Mouse (Mus musculus) intestine, postnatal 0 days (tissue): ENCODE results near the gene 2810408A11Rik. TPM values are rescaled to one million over a fixed set of nuclear protein-coding genes. Genes with fewer than 3 reads are reported as not detected.

ENCODE experiments used
- ATAC-seq: fragments of 200-750 bp; cut with Nextera tagmentation; 2 replicates; pipeline ENCODE4 v1.8.0; 2017; ENCODE audit warnings: mild to moderate bottlenecking, moderate TSS enrichment, moderate library complexity
- H3K27ac ChIP-seq: fragments of 300-500 bp; sonication (generic); 2 replicates; pipeline ENCODE4 v1.5.1; 2014; ENCODE audit warnings: mild to moderate bottlenecking, low read depth, low read length, moderate library complexity
- H3K27me3 ChIP-seq: fragments of 300-500 bp; sonication (generic); replicated peaks from 2 replicates; pipeline ENCODE4 v1.6.1; 2014; ENCODE audit warnings: low read length, mixed read lengths; ENCODE audit not compliant: control insufficient read depth, insufficient read depth
- H3K36me3 ChIP-seq: fragments of 300-500 bp; sonication (generic); 2 replicates; pipeline ENCODE4 v1.6.1; 2014; ENCODE audit warnings: mild to moderate bottlenecking, moderate library complexity; ENCODE audit not compliant: control insufficient read depth, insufficient read depth
- H3K4me1 ChIP-seq: fragments of 300-500 bp; sonication (generic); replicated peaks from 2 replicates; pipeline ENCODE4 v1.6.1; 2014; ENCODE audit warnings: antibody characterized with exemption, low read length, mixed read lengths; ENCODE audit not compliant: control insufficient read depth, insufficient read depth
- H3K4me2 ChIP-seq: fragments of 300-500 bp; sonication (generic); replicated peaks from 2 replicates; pipeline ENCODE4 v1.6.1; 2014; ENCODE audit warnings: low read depth, mild to moderate bottlenecking, moderate library complexity
- H3K4me3 ChIP-seq: fragments of 300-500 bp; sonication (generic); 2 replicates; pipeline ENCODE4 v1.5.1; 2014; ENCODE audit warnings: low read depth, low read length
- H3K9ac ChIP-seq: fragments of 300-500 bp; sonication (generic); 2 replicates; pipeline ENCODE4 v1.6.1; 2014; ENCODE audit warnings: mild to moderate bottlenecking, low read depth, low read length
- H3K9me3 ChIP-seq: fragments of 300-500 bp; sonication (generic); 2 replicates; pipeline ENCODE4 v1.6.1; 2016; ENCODE audit warnings: mixed run types; ENCODE audit not compliant: control insufficient read depth
- CTCF ChIP-seq: sonication (generic); IDR thresholded peaks from 2 replicates; pipeline ENCODE4 v1.5.1; 2016; ENCODE audit warnings: low read depth, mild to moderate bottlenecking, control low read depth, antibody characterized with exemption, moderate library complexity
- WGBS: fragments of 180-500 bp; shearing (Covaris S2); extraction: QIAGEN DNeasy Blood & Tissue Kit; methylation state at CpG from one replicate; pipeline ENCODE4 v1.1.7; 2014; 5-methylcytosine and 5-hydroxymethylcytosine counted together
- polyA plus RNA-seq: library from polyadenylated mRNA; unstranded; fragments of >200 nt; fragmentation: Nextera tagmentation; extraction: Ambion mirVana; gene quantifications from 2 replicates; pipeline ENCODE4 v1.2.1, GENCODE M21; 2015

2810408A11Rik gene
- polyA plus RNA-seq, 1 experiment from 2014 or later: 3.5 TPM

- H3K27ac ChIP-seq: no peak overlapping the region
- no peaks in the 10 kb centered on the region for H3K9me3 ChIP-seq
- no peak for ATAC-seq
- no peak for TF ChIP-seq CTCF
- no peak overlapping the region for H3K4me3 ChIP-seq
- H3K4me1 ChIP-seq: peaks cover 5% of the 10 kb centered on the region; the same call in 1 of the 2 replicates
- no peak overlapping the region for H3K4me2 ChIP-seq
- 56% methylated on average over 9 of the region's 9 CpGs for WGBS
- no peaks in the 10 kb centered on the region for H3K27me3 ChIP-seq
- H3K9ac ChIP-seq: no peak overlapping the region
- no peaks in the 10 kb centered on the region for H3K36me3 ChIP-seq
Observed at GRCm38 (mm10) chr11:69884240-69884639, 16.5 kb downstream of the 2810408A11Rik start.

- Histone ChIP-seq H3K4me1 (peaks cover 5% of the 10 kb centered on the region; the same call in 1 of the 2 replicates), H3K9me3 (no peaks in the 10 kb centered on the region), H3K9ac (no peak overlapping the region), H3K27me3 (no peaks in the 10 kb centered on the region), H3K36me3 (no peaks in the 10 kb centered on the region), H3K4me3 (no peak overlapping the region), H3K27ac (no peak overlapping the region), H3K4me2 (no peak overlapping the region)
- no peak for TF ChIP-seq CTCF
- 80% methylated on average over 8 of the region's 8 CpGs for WGBS
- ATAC-seq: no peak
Observed at GRCm38 (mm10) chr11:69883527-69884151, 17.1 kb downstream of the 2810408A11Rik start.

- WGBS: 67% methylated on average over 4 of the region's 4 CpGs
Observed at GRCm38 (mm10) chr11:69883066-69883465, 17.7 kb downstream of the 2810408A11Rik start.

GRCm38 (mm10) chr11:69881787-69882670 is 18.8 kb downstream of the 2810408A11Rik start:
- WGBS: 56% methylated on average over 21 of the region's 21 CpGs
- no peak for ATAC-seq
- Histone ChIP-seq H3K36me3 (no peaks in the 10 kb centered on the region), H3K27me3 (no peaks in the 10 kb centered on the region), H3K9me3 (no peaks in the 10 kb centered on the region), H3K4me1 (peaks cover 5% of the 10 kb centered on the region; the same call in 1 of the 2 replicates), H3K27ac (0 out of 2 replicates have a peak overlapping the region, but pooled peaks have one; percentile 76), H3K4me2 (peak overlapping the region; percentile 87), H3K9ac (peak overlapping the region; percentile 51; the same call in 1 of the 2 replicates), H3K4me3 (peak overlapping the region; percentile 62)
- no peak for TF ChIP-seq CTCF

More at GRCm38 (mm10) chr11:69883066-69883465, 17.7 kb downstream of the 2810408A11Rik start:
- Histone ChIP-seq H3K36me3 (no peaks in the 10 kb centered on the region), H3K27ac (no peak overlapping the region), H3K4me2 (no peak overlapping the region), H3K4me1 (peaks cover 5% of the 10 kb centered on the region; the same call in 1 of the 2 replicates), H3K4me3 (no peak overlapping the region), H3K9ac (no peak overlapping the region), H3K9me3 (no peaks in the 10 kb centered on the region), H3K27me3 (no peaks in the 10 kb centered on the region)
- ATAC-seq: no peak
- peak; percentile 63 for TF ChIP-seq CTCF

GRCm38 (mm10) chr11:69880853-69881603 is 19.8 kb downstream of the 2810408A11Rik start, which contains the start of gene Kctd11:
TSS of gene Kctd11 (minus strand) at chr11:69881406.
- peak within 1 kb of the TSS; percentile 76 for H3K27ac ChIP-seq
- H3K4me2 ChIP-seq: peak within 1 kb of the TSS; percentile 87
- peaks cover 5% of the 10 kb centered on the region; the same call in 1 of the 2 replicates for H3K4me1 ChIP-seq
- peak; percentile 63 for TF ChIP-seq CTCF
- H3K27me3 ChIP-seq: no peaks in the 10 kb centered on the region
- under 1% methylated on average over 46 of the region's 46 CpGs for WGBS
- no peaks in the 10 kb centered on the region for H3K36me3 ChIP-seq
- H3K9me3 ChIP-seq: no peaks in the 10 kb centered on the region
- peak within 1 kb of the TSS; percentile 51 for H3K9ac ChIP-seq
- ATAC-seq: peak; percentile 69
- peak within 1 kb of the TSS; percentile 62 for H3K4me3 ChIP-seq
